Mouse (Mus musculus) kidney, adult 18-20 months (tissue): ENCODE measurements around the gene Syt3.

ENCODE experiments used
- DNase-seq: peaks from one replicate; pipeline ENCODE4 v3.0.0; 2021

Gene Syt3

GRCm38 (mm10) chr7:44413307-44413706 lies 29.4 kb downstream of the Syt3 start:
- no peak for DNase-seq

GRCm38 (mm10) chr7:44427666-44428065 lies 43.8 kb downstream of the Syt3 start:
- DNase-seq = no peak

GRCm38 (mm10) chr7:44428171-44428950 lies 44.5 kb downstream of the Syt3 start:
- DNase-seq = no peak

- no peak for DNase-seq
These were observed 45.1 kb downstream of the Syt3 start, which contains the start of gene Lrrc4b for GRCm38 (mm10) chr7:44428968-44429521. Gene Lrrc4b (plus strand): TSS chr7:44429018.

GRCm38 (mm10) chr7:44429534-44430488 lies 45.9 kb downstream of the Syt3 start:
- DNase-seq = no peak

GRCm38 (mm10) chr7:44432550-44432949 lies 48.6 kb downstream of the Syt3 start:
- no peak for DNase-seq

GRCm38 (mm10) chr7:44433371-44433770 lies 49.5 kb downstream of the Syt3 start:
- no peak for DNase-seq

- no peak for DNase-seq
These were observed 50.2 kb downstream of the Syt3 start for GRCm38 (mm10) chr7:44434089-44434488.

GRCm38 (mm10) chr7:44435796-44436195 lies 51.9 kb downstream of the Syt3 start:
- no peak for DNase-seq

- no peak for DNase-seq
These were observed 52.4 kb downstream of the Syt3 start for GRCm38 (mm10) chr7:44436267-44436666.

- DNase-seq = no peak
These were observed 53.3 kb downstream of the Syt3 start for GRCm38 (mm10) chr7:44437188-44437587.

GRCm38 (mm10) chr7:44437933-44438332 lies 54.0 kb downstream of the Syt3 start:
- DNase-seq = no peak

GRCm38 (mm10) chr7:44439696-44440095 lies 55.8 kb downstream of the Syt3 start:
- no peak for DNase-seq

GRCm38 (mm10) chr7:44440479-44440878 lies 56.6 kb downstream of the Syt3 start:
- DNase-seq = no peak

GRCm38 (mm10) chr7:44441180-44441579 lies 57.3 kb downstream of the Syt3 start:
- no peak for DNase-seq

- DNase-seq = no peak
These were observed 57.8 kb downstream of the Syt3 start for GRCm38 (mm10) chr7:44441648-44442109.

GRCm38 (mm10) chr7:44442407-44442821 lies 58.5 kb downstream of the Syt3 start:
- no peak for DNase-seq

GRCm38 (mm10) chr7:44443268-44444173 lies 59.6 kb downstream of the Syt3 start:
- no peak for DNase-seq

- no peak for DNase-seq
These were observed 61.1 kb downstream of the Syt3 start for GRCm38 (mm10) chr7:44444886-44445527.

- DNase-seq = no peak
These were observed 61.6 kb downstream of the Syt3 start for GRCm38 (mm10) chr7:44445528-44445923.

GRCm38 (mm10) chr7:44446070-44446855 lies 62.4 kb downstream of the Syt3 start:
- no peak for DNase-seq
